Mouse (Mus musculus) megakaryocyte-erythroid progenitor cell, adult 5-6 weeks (primary cell): ENCODE results near the gene Bmpr1b. TPM values are rescaled to one million over a fixed set of nuclear protein-coding genes. Genes with fewer than 3 reads are reported as not detected.
A peak's percentile ranks its signal among the peaks of the same experiment; 100 is the strongest.

Experiments
- ATAC-seq: replicated peaks from 2 replicates; pipeline ENCODE4 v1.8.0; 2016; ENCODE audit warnings: mild to moderate bottlenecking, inconsistent platforms; ENCODE audit not compliant: severe bottlenecking, poor library complexity, low FRiP score, low TSS enrichment
- total RNA-seq, 2 experiments: library from RNA; stranded (forward) in 1 of 2; stranded (reverse) in 1 of 2; fragments of 200-1000, 215-1000 nt in 1 of 2; fragments of >200 nt in 1 of 2; fragmentation: Nextera tagmentation in 1 of 2; gene quantifications; 2 replicates each; pipeline ENCODE4 v1.2.3; 2014 to 2017

Bmpr1b gene
- total RNA-seq (2014; fragmentation: Nextera tagmentation) (not detected in 2 replicates), total RNA-seq (2017) (not detected in 2 replicates)

- peak; percentile 47 for ATAC-seq
Measured at GRCm38 (mm10) chr3:142168863-142169521, at the start of gene Bmpr1b. Gene Bmpr1b, minus strand, starts transcription at chr3:142169425.

GRCm38 (mm10) chr3:142212821-142213220 is 43.6 kb upstream of the Bmpr1b start:
- no peak for ATAC-seq

GRCm38 (mm10) chr3:142212186-142212585 is 43.0 kb upstream of the Bmpr1b start:
- ATAC-seq: no peak

- ATAC-seq: no peak
Measured at GRCm38 (mm10) chr3:142209981-142210380, 40.8 kb upstream of the Bmpr1b start.

- no peak for ATAC-seq
Measured at GRCm38 (mm10) chr3:142209057-142209456, 39.8 kb upstream of the Bmpr1b start.

- no peak for ATAC-seq
Measured at GRCm38 (mm10) chr3:142207488-142207887, 38.3 kb upstream of the Bmpr1b start.

- no peak for ATAC-seq
Measured at GRCm38 (mm10) chr3:142206316-142206715, 37.1 kb upstream of the Bmpr1b start.

GRCm38 (mm10) chr3:142196142-142196541 is 26.9 kb upstream of the Bmpr1b start:
- no peak for ATAC-seq

GRCm38 (mm10) chr3:142191627-142192026 is 22.4 kb upstream of the Bmpr1b start:
- 0 out of 2 replicates have a peak, but pooled peaks have one; percentile 37 for ATAC-seq

GRCm38 (mm10) chr3:142186551-142186950 is 17.3 kb upstream of the Bmpr1b start:
- no peak for ATAC-seq

- ATAC-seq: no peak
Measured at GRCm38 (mm10) chr3:142173996-142174395, 4.8 kb upstream of the Bmpr1b start.

GRCm38 (mm10) chr3:142168251-142168862 is 868 bp downstream of the Bmpr1b start:
- ATAC-seq: no peak

- ATAC-seq: no peak
Measured at GRCm38 (mm10) chr3:142164981-142165380, 4.2 kb downstream of the Bmpr1b start.

GRCm38 (mm10) chr3:142163896-142164295 is 5.3 kb downstream of the Bmpr1b start:
- no peak for ATAC-seq

GRCm38 (mm10) chr3:142161405-142161804 is 7.8 kb downstream of the Bmpr1b start:
- no peak for ATAC-seq

- ATAC-seq: no peak
Measured at GRCm38 (mm10) chr3:142151980-142152379, 17.2 kb downstream of the Bmpr1b start.

- ATAC-seq: no peak
Measured at GRCm38 (mm10) chr3:142138796-142139195, 30.4 kb downstream of the Bmpr1b start.

GRCm38 (mm10) chr3:142126379-142126778 is 42.8 kb downstream of the Bmpr1b start:
- no peak for ATAC-seq

GRCm38 (mm10) chr3:142125556-142125955 is 43.7 kb downstream of the Bmpr1b start:
- no peak for ATAC-seq

GRCm38 (mm10) chr3:142124255-142124654 is 45.0 kb downstream of the Bmpr1b start:
- ATAC-seq: no peak

GRCm38 (mm10) chr3:142122376-142122775 is 46.8 kb downstream of the Bmpr1b start:
- no peak for ATAC-seq
